Mouse (Mus musculus): ENCODE measurements at regions not wholly inside any gene's neighbourhood (a gene's known extent, or its start where the extent isn't known, plus 50 kb on each side); places are given as distances from the start of the nearest gene placed in this dataset.

GRCm38 (mm10) chr2:75269446-75269845 lies 389.6 kb upstream of the Hnrnpa3 start:
- Histone ChIP-seq H3K36me3 (ENCODE audit: control insufficient read depth, insufficient read depth, low read length, poor library complexity, severe bottlenecking) (no peaks in the 10 kb centered on the region), H3K4me3 (ENCODE audit: low read depth, low read length) (no peak overlapping the region), H3K27me3 (ENCODE audit: control insufficient read depth, insufficient read depth, low read length, poor library complexity, severe bottlenecking) (no peaks in the 10 kb centered on the region), H3K27ac (ENCODE audit: insufficient read depth, low read length) (no peak overlapping the region), H3K9ac (ENCODE audit: low read depth, poor library complexity, severe bottlenecking) (no peak overlapping the region), H3K9me3 (replicated peaks; ENCODE audit: control insufficient read depth, insufficient read depth, low read length, poor library complexity, severe bottlenecking) (no peaks in the 10 kb centered on the region), H3K4me1 (ENCODE audit: control insufficient read depth, insufficient read depth, low read length) (peaks cover 4% of the 10 kb centered on the region)
- no peak for TF ChIP-seq EP300 (IDR thresholded peaks at IDR 0.05; ENCODE audit: insufficient read depth, low read depth, low read length)
- TF ChIP-seq CTCF (IDR thresholded peaks at IDR 0.05; ENCODE audit: low read depth, low read length) = no peak
- no peak for TF ChIP-seq POLR2A (IDR thresholded peaks at IDR 0.05; ENCODE audit: insufficient read depth, low read length)

- Histone ChIP-seq H3K27me3 (ENCODE audit: control insufficient read depth, insufficient read depth, low read length, poor library complexity, severe bottlenecking) (no peaks in the 10 kb centered on the region), H3K9ac (ENCODE audit: low read depth, poor library complexity, severe bottlenecking) (no peak overlapping the region), H3K4me3 (ENCODE audit: low read depth, low read length) (no peak overlapping the region), H3K4me1 (ENCODE audit: control insufficient read depth, insufficient read depth, low read length) (peaks cover 4% of the 10 kb centered on the region), H3K9me3 (replicated peaks; ENCODE audit: control insufficient read depth, insufficient read depth, low read length, poor library complexity, severe bottlenecking) (no peaks in the 10 kb centered on the region), H3K27ac (ENCODE audit: insufficient read depth, low read length) (no peak overlapping the region), H3K36me3 (ENCODE audit: control insufficient read depth, insufficient read depth, low read length, poor library complexity, severe bottlenecking) (no peaks in the 10 kb centered on the region)
- no peak for TF ChIP-seq CTCF (IDR thresholded peaks at IDR 0.05; ENCODE audit: low read depth, low read length)
Observed at GRCm38 (mm10) chr2:75270115-75270514, 388.9 kb upstream of the Hnrnpa3 start.

GRCm38 (mm10) chr2:75287900-75288299 lies 371.2 kb upstream of the Hnrnpa3 start:
- Histone ChIP-seq H3K27me3 (ENCODE audit: control insufficient read depth, insufficient read depth, low read length, poor library complexity, severe bottlenecking) (no peaks in the 10 kb centered on the region), H3K9ac (ENCODE audit: low read depth, poor library complexity, severe bottlenecking) (no peak overlapping the region), H3K4me3 (ENCODE audit: low read depth, low read length) (no peak overlapping the region), H3K27ac (ENCODE audit: insufficient read depth, low read length) (no peak overlapping the region), H3K4me1 (ENCODE audit: control insufficient read depth, insufficient read depth, low read length) (no peaks in the 10 kb centered on the region), H3K36me3 (ENCODE audit: control insufficient read depth, insufficient read depth, low read length, poor library complexity, severe bottlenecking) (no peaks in the 10 kb centered on the region), H3K9me3 (replicated peaks; ENCODE audit: control insufficient read depth, insufficient read depth, low read length, poor library complexity, severe bottlenecking) (no peaks in the 10 kb centered on the region)
- no peak for TF ChIP-seq CTCF (IDR thresholded peaks at IDR 0.05; ENCODE audit: low read depth, low read length)
- no peak for TF ChIP-seq EP300 (IDR thresholded peaks at IDR 0.05; ENCODE audit: insufficient read depth, low read depth, low read length)
- TF ChIP-seq POLR2A (IDR thresholded peaks at IDR 0.05; ENCODE audit: insufficient read depth, low read length) = no peak

GRCm38 (mm10) chr2:75291674-75292073 lies 367.4 kb upstream of the Hnrnpa3 start:
- Histone ChIP-seq H3K9me3 (replicated peaks; ENCODE audit: control insufficient read depth, insufficient read depth, low read length, poor library complexity, severe bottlenecking) (no peaks in the 10 kb centered on the region), H3K4me1 (ENCODE audit: control insufficient read depth, insufficient read depth, low read length) (no peaks in the 10 kb centered on the region), H3K27me3 (ENCODE audit: control insufficient read depth, insufficient read depth, low read length, poor library complexity, severe bottlenecking) (no peaks in the 10 kb centered on the region), H3K36me3 (ENCODE audit: control insufficient read depth, insufficient read depth, low read length, poor library complexity, severe bottlenecking) (no peaks in the 10 kb centered on the region), H3K9ac (ENCODE audit: low read depth, poor library complexity, severe bottlenecking) (no peak overlapping the region), H3K27ac (ENCODE audit: insufficient read depth, low read length) (no peak overlapping the region), H3K4me3 (ENCODE audit: low read depth, low read length) (no peak overlapping the region)
- no peak for TF ChIP-seq CTCF (IDR thresholded peaks at IDR 0.05; ENCODE audit: low read depth, low read length)
- TF ChIP-seq POLR2A (IDR thresholded peaks at IDR 0.05; ENCODE audit: insufficient read depth, low read length) = no peak
- no peak for TF ChIP-seq EP300 (IDR thresholded peaks at IDR 0.05; ENCODE audit: insufficient read depth, low read depth, low read length)

GRCm38 (mm10) chr2:75306821-75307220 lies 352.2 kb upstream of the Hnrnpa3 start:
- Histone ChIP-seq H3K36me3 (ENCODE audit: control insufficient read depth, insufficient read depth, low read length, poor library complexity, severe bottlenecking) (no peaks in the 10 kb centered on the region), H3K27me3 (ENCODE audit: control insufficient read depth, insufficient read depth, low read length, poor library complexity, severe bottlenecking) (no peaks in the 10 kb centered on the region), H3K27ac (ENCODE audit: insufficient read depth, low read length) (no peak overlapping the region), H3K4me3 (ENCODE audit: low read depth, low read length) (no peak overlapping the region), H3K9me3 (replicated peaks; ENCODE audit: control insufficient read depth, insufficient read depth, low read length, poor library complexity, severe bottlenecking) (no peaks in the 10 kb centered on the region), H3K4me1 (ENCODE audit: control insufficient read depth, insufficient read depth, low read length) (no peaks in the 10 kb centered on the region), H3K9ac (ENCODE audit: low read depth, poor library complexity, severe bottlenecking) (no peak overlapping the region)
- no peak for TF ChIP-seq CTCF (IDR thresholded peaks at IDR 0.05; ENCODE audit: low read depth, low read length)
- no peak for TF ChIP-seq POLR2A (IDR thresholded peaks at IDR 0.05; ENCODE audit: insufficient read depth, low read length)
- no peak for TF ChIP-seq EP300 (IDR thresholded peaks at IDR 0.05; ENCODE audit: insufficient read depth, low read depth, low read length)

GRCm38 (mm10) chr2:75311191-75311590 lies 347.9 kb upstream of the Hnrnpa3 start:
- no peak for TF ChIP-seq CTCF (IDR thresholded peaks at IDR 0.05; ENCODE audit: low read depth, low read length)
- no peak for TF ChIP-seq POLR2A (IDR thresholded peaks at IDR 0.05; ENCODE audit: insufficient read depth, low read length)
- no peak for TF ChIP-seq EP300 (IDR thresholded peaks at IDR 0.05; ENCODE audit: insufficient read depth, low read depth, low read length)
- Histone ChIP-seq H3K9me3 (replicated peaks; ENCODE audit: control insufficient read depth, insufficient read depth, low read length, poor library complexity, severe bottlenecking) (no peaks in the 10 kb centered on the region), H3K4me3 (ENCODE audit: low read depth, low read length) (no peak overlapping the region), H3K9ac (ENCODE audit: low read depth, poor library complexity, severe bottlenecking) (no peak overlapping the region), H3K27ac (ENCODE audit: insufficient read depth, low read length) (no peak overlapping the region), H3K4me1 (ENCODE audit: control insufficient read depth, insufficient read depth, low read length) (no peaks in the 10 kb centered on the region), H3K36me3 (ENCODE audit: control insufficient read depth, insufficient read depth, low read length, poor library complexity, severe bottlenecking) (no peaks in the 10 kb centered on the region), H3K27me3 (ENCODE audit: control insufficient read depth, insufficient read depth, low read length, poor library complexity, severe bottlenecking) (no peaks in the 10 kb centered on the region)
